Mouse (Mus musculus): ENCODE results near the gene Ppil6. TPM values are rescaled to one million over a fixed set of nuclear protein-coding genes. Genes with fewer than 3 reads are reported as not detected.
"Not testable (repeated sequence)": the region's sequence is repeated elsewhere in the genome, so short reads cannot be mapped to it uniquely, and the experiment has no call there.

The Ppil6 gene
- polyA plus RNA-seq, 1 experiment, result not detected

DNA sequence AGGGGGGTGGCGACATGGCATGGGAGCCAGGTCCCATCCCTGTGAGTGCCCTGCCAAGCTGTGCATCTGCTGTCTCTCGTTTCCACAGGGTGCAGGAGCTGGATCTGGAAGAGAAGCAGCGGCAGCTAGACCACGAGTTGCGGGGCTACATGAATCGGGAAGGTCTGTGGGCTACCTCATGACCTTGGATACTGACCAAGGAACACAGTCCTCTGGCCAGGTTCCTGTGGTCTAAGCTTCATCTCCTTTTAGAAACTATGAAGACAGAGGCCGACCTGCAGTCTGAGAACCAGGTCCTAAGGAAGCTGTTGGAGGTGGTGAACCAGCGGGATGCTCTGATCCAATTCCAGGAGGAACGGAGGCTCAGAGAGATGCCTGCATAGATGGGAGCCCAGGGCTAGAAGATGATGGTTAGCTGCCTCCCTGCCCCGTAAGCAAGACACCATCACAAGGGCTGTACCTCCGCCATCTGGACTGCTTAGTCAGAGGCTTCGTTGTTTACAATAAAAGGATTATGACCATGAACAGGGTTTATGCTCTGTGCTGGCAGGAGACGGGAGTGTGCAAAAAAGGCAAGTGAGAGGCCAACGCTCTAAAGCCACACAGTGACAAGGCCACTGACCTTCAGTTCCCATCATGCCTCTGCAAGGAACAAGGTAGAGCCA lies 3.6 kb upstream of the Ppil6 start:
- 80% methylated on average over 14 of the region's 14 CpGs for WGBS

GRCm38 (mm10) chr10:41488877-41489276 lies 1.4 kb upstream of the Ppil6 start:
- H3K4me1 ChIP-seq (ENCODE audit: control insufficient read depth, insufficient read depth, low read length), result peaks cover 31% of the 10 kb centered on the region
- H3K27ac ChIP-seq (ENCODE audit: insufficient read depth, low read depth, low read length), result no peak overlapping the region
- no peak for TF ChIP-seq CTCF (IDR thresholded peaks at IDR 0.05; ENCODE audit: insufficient read depth, low read depth, low read length)
- no peak for TF ChIP-seq POLR2A (IDR thresholded peaks at IDR 0.05; ENCODE audit: insufficient read depth, low read depth, low read length)
- WGBS, result 37% methylated on average over 7 of the region's 7 CpGs
- H3K4me3 ChIP-seq (ENCODE audit: insufficient read depth, low read depth, low read length), result 0 out of 2 replicates have a peak overlapping the region, but pooled peaks have one; percentile 90

More for the DNA sequence above, 3.6 kb upstream of the Ppil6 start:
- Histone ChIP-seq H3K4me1 (ENCODE audit: control insufficient read depth, insufficient read depth, low read length) (peaks cover 35% of the 10 kb centered on the region), H3K27ac (ENCODE audit: insufficient read depth, low read depth, low read length) (no peak overlapping the region), H3K4me3 (ENCODE audit: insufficient read depth, low read depth, low read length) (no peak overlapping the region)
- TF ChIP-seq CTCF (IDR thresholded peaks at IDR 0.05; ENCODE audit: insufficient read depth, low read depth, low read length), result no peak
- TF ChIP-seq POLR2A (IDR thresholded peaks at IDR 0.05; ENCODE audit: insufficient read depth, low read depth, low read length), result no peak

DNA sequence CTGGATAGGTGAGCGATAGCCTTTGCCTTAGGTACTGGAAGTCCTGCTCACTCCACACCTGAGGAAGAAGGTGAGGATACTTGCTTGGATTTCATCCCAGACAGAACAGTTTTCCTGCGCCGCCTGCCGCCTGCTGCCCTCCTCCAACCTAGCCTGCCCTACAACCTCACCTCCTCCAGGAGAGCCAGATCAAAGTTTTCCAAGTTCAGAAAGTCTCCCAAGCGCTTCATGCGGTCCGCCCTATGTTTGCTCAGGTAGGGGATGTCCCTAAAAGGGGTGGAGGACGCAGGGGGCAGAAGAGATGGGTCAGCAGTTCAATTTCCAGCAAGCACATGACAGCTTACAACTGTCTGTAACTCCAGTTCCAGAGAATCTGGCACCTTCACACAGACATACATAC lies 945 bp upstream of the Ppil6 start:
- 43% methylated on average over 8 of the region's 8 CpGs for whole genome bisulfite sequencing
- Histone ChIP-seq H3K27ac (ENCODE audit: insufficient read depth, low read depth, low read length) (no peak overlapping the region), H3K4me3 (ENCODE audit: insufficient read depth, low read depth, low read length) (peak overlapping the region; percentile 90), H3K4me1 (ENCODE audit: control insufficient read depth, insufficient read depth, low read length) (peaks cover 31% of the 10 kb centered on the region)
- no peak for TF ChIP-seq POLR2A (IDR thresholded peaks at IDR 0.05; ENCODE audit: insufficient read depth, low read depth, low read length)
- TF ChIP-seq CTCF (IDR thresholded peaks at IDR 0.05; ENCODE audit: insufficient read depth, low read depth, low read length), result no peak

GRCm38 (mm10) chr10:41490518-41490873 lies 257 bp downstream of the Ppil6 start:
- no peak for TF ChIP-seq POLR2A (IDR thresholded peaks at IDR 0.05; ENCODE audit: insufficient read depth, low read depth, low read length)
- no peak for TF ChIP-seq CTCF (IDR thresholded peaks at IDR 0.05; ENCODE audit: insufficient read depth, low read depth, low read length)
- Histone ChIP-seq H3K27ac (ENCODE audit: insufficient read depth, low read depth, low read length) (peak overlapping the region; percentile 24; the same call in 1 of the 2 replicates), H3K4me1 (ENCODE audit: control insufficient read depth, insufficient read depth, low read length) (peaks cover 26% of the 10 kb centered on the region), H3K4me3 (ENCODE audit: insufficient read depth, low read depth, low read length) (peak overlapping the region; percentile 90)
- WGBS, result under 1% methylated on average over 29 of the region's 29 CpGs

DNA sequence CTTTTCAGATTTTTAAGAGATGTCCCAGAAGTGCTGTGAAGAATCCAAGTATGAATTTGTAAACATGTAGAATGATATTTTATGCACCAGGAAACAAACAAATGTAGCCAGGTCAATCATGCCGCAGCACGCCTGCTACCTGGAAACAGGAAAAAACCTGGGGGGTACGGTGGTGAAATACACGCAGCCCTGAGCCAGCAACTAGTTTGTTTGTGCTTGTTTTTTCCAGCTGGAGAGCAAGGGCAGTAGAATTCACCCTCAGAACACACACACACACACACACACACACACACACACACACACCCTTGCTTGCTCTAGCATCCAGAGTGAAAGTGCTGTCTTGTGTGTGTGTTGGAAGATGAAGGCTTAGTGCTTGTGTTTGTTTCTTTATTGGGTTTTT lies 872 bp downstream of the Ppil6 start:
- H3K27ac ChIP-seq (ENCODE audit: insufficient read depth, low read depth, low read length), result no peak overlapping the region
- no peak for TF ChIP-seq POLR2A (IDR thresholded peaks at IDR 0.05; ENCODE audit: insufficient read depth, low read depth, low read length)
- TF ChIP-seq CTCF (IDR thresholded peaks at IDR 0.05; ENCODE audit: insufficient read depth, low read depth, low read length), result no peak
- WGBS, result 21% methylated on average over 4 of the region's 4 CpGs

GRCm38 (mm10) chr10:41500941-41501340 lies 10.7 kb downstream of the Ppil6 start:
- no peak for TF ChIP-seq POLR2A (IDR thresholded peaks at IDR 0.05; ENCODE audit: insufficient read depth, low read depth, low read length)
- TF ChIP-seq CTCF (IDR thresholded peaks at IDR 0.05; ENCODE audit: insufficient read depth, low read depth, low read length), result no peak
- Histone ChIP-seq H3K4me3 (ENCODE audit: insufficient read depth, low read depth, low read length) (no peak overlapping the region), H3K4me1 (ENCODE audit: control insufficient read depth, insufficient read depth, low read length) (no peaks in the 10 kb centered on the region), H3K27ac (ENCODE audit: insufficient read depth, low read depth, low read length) (no peak overlapping the region)
- WGBS, result 26% methylated on average over 4 of the region's 4 CpGs

More for the DNA sequence above, 872 bp downstream of the Ppil6 start:
- peaks cover 26% of the 10 kb centered on the region for H3K4me1 ChIP-seq (ENCODE audit: control insufficient read depth, insufficient read depth, low read length)
- no peak overlapping the region for H3K4me3 ChIP-seq (ENCODE audit: insufficient read depth, low read depth, low read length)

GRCm38 (mm10) chr10:41504996-41505395 lies 14.8 kb downstream of the Ppil6 start:
- Histone ChIP-seq H3K4me3 (ENCODE audit: insufficient read depth, low read depth, low read length) (no peak overlapping the region), H3K27ac (ENCODE audit: insufficient read depth, low read depth, low read length) (no peak overlapping the region), H3K4me1 (ENCODE audit: control insufficient read depth, insufficient read depth, low read length) (no peaks in the 10 kb centered on the region)
- TF ChIP-seq CTCF (IDR thresholded peaks at IDR 0.05; ENCODE audit: insufficient read depth, low read depth, low read length) (no peak), POLR2A (IDR thresholded peaks at IDR 0.05; ENCODE audit: insufficient read depth, low read depth, low read length) (no peak)
- WGBS, result 84% methylated on average over 1 of the region's 1 CpGs

DNA sequence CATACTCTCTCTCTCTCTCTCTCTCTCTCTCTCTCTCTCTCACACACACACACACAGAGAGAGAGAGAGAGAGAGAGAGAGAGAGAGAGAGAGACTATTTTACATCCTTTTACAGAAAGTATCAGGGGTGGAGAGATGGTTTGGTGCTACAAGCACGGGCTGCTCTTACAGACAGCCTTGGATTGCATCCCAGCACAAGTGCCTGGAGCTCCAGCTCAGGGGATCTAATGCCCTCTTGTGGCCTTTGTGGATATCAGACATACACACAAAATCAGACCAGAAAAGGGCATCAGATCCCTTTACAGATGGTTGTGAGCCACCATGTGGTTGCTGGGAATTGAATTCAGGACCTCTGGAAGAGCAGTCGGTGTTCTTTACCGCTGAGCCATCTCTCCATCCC lies 15.2 kb downstream of the Ppil6 start:
- H3K27ac ChIP-seq (ENCODE audit: insufficient read depth, low read depth, low read length); H3K4me3 ChIP-seq (ENCODE audit: insufficient read depth, low read depth, low read length); H3K4me1 ChIP-seq (ENCODE audit: control insufficient read depth, insufficient read depth, low read length): not testable (repeated sequence)
- 5% methylated on average over 3 of the region's 3 CpGs for WGBS

GRCm38 (mm10) chr10:41509160-41509559 lies 18.9 kb downstream of the Ppil6 start:
- Histone ChIP-seq H3K4me3 (ENCODE audit: insufficient read depth, low read depth, low read length) (no peak overlapping the region), H3K4me1 (ENCODE audit: control insufficient read depth, insufficient read depth, low read length) (no peaks in the 10 kb centered on the region), H3K27ac (ENCODE audit: insufficient read depth, low read depth, low read length) (no peak overlapping the region)
- no peak for TF ChIP-seq CTCF (IDR thresholded peaks at IDR 0.05; ENCODE audit: insufficient read depth, low read depth, low read length)
- no peak for TF ChIP-seq POLR2A (IDR thresholded peaks at IDR 0.05; ENCODE audit: insufficient read depth, low read depth, low read length)
- 54% methylated on average over 2 of the region's 2 CpGs for WGBS

- Histone ChIP-seq H3K4me3 (ENCODE audit: insufficient read depth, low read depth, low read length) (no peak overlapping the region), H3K4me1 (ENCODE audit: control insufficient read depth, insufficient read depth, low read length) (no peaks in the 10 kb centered on the region), H3K27ac (ENCODE audit: insufficient read depth, low read depth, low read length) (no peak overlapping the region)
- 79% methylated on average over 4 of the region's 4 CpGs for WGBS
- TF ChIP-seq CTCF (IDR thresholded peaks at IDR 0.05; ENCODE audit: insufficient read depth, low read depth, low read length) (no peak), POLR2A (IDR thresholded peaks at IDR 0.05; ENCODE audit: insufficient read depth, low read depth, low read length) (no peak)
These were observed 24.1 kb downstream of the Ppil6 start for GRCm38 (mm10) chr10:41514301-41514700.

Measured in olfactory bulb, adult 2 months (tissue).